Mouse (Mus musculus) kidney, postnatal 4 days (tissue): ENCODE data around the gene Trim62.
A peak's percentile ranks its signal among the peaks of the same experiment; 100 is the strongest.

Experiments used
- DNase-seq, 2 experiments: peaks; one replicate each; pipeline ENCODE4 v3.0.0; 2021; ENCODE audit warnings: mixed read lengths in 2 of 2

Gene Trim62

GRCm38 (mm10) chr4:128883379-128883781 lies at the start of gene Trim62:
Gene Trim62 (plus strand): TSS chr4:128883580.
- peak; percentile 88 to 93 for DNase-seq

GRCm38 (mm10) chr4:128838202-128838601 lies 45.2 kb upstream of the Trim62 start:
- no peak for DNase-seq

DNA sequence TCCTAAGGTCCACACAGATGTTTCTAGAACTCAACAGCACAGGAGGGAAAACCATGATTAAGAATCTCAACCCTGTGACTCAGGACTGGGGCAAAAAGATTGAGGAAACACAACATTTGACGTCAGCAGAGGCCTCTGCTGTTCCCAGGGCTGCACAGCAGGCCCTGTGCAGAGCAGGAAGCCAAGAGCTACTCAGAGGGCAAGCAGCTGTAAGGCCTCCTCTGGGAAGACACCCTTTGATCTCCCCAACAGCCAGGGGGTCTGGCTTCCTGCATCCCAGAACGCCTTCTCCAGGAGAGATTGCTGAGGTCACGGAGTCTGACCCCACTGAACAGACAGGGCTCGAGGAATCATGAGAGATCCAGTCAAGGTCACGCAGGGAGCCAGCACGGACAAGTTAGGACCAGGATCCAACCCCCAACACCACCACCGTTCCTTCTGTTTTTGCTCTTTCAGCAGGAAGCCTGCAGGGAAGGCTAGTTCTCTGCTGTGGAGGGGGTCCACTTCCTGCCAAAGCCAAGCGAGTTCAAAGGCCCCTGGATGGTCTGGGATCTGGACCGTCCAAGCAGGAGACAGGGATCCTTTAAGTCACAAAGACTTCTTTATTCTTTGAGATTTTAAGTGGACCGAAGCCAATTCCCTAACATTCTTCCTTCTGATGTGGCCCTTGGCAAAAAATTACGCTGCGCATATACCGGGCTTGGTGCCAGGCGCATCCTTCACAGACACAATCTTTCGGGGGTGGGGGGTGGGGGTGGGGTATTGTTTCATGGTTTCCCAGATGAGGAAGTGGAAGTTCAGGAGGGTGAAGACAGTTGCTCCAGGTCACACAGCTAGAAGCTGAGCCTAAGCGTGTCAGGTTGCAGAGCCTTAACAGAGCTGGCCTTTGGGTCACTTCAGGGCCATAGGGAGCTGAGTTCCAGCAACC lies 43.3 kb upstream of the Trim62 start:
- peak; percentile 78 to 85 for DNase-seq

- DNase-seq, result peak; percentile 21 to 39
These were observed 42.1 kb upstream of the Trim62 start for GRCm38 (mm10) chr4:128841259-128841658.

DNA sequence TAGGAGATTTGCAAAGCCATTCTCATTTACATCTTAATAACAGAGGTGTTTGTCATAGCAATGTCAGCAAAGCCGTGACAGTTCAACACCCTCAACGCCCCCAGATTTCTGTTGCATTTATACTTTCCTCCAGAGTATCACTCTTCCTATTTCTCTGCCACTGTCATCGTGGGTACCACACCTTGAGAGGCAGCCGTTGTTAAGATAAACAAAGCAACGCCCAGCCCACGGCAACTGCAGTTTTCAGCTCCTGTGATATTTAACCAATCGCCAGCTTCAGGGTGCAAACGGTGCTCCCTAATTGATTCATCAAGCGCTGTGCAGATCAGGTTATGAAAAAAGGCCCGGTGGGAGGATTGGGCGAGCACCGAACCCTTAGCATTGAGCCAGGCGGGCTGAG lies 38.8 kb upstream of the Trim62 start:
- DNase-seq, result no peak

- no peak for DNase-seq
These were observed 37.9 kb upstream of the Trim62 start for GRCm38 (mm10) chr4:128845367-128845973.

DNA sequence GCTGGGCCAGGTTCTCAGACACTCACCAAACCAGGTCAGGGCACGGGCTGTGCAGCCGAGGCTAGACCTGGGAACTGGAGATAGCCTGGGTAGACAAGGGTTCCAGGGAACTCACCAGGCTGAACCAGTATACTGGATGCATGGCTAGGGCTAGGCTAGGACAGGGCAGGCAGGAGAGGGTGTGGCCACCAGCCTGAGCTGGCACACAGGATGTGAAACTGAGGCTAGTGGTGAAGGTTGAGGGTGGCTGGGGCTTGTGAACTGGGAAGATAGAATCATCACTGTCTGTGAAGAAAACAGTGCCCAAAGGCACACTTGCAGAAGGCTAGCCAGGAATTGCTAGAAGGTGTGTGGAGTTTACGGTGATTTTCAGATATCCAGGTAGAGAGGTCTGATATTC lies 34.4 kb upstream of the Trim62 start:
- no peak for DNase-seq

DNA sequence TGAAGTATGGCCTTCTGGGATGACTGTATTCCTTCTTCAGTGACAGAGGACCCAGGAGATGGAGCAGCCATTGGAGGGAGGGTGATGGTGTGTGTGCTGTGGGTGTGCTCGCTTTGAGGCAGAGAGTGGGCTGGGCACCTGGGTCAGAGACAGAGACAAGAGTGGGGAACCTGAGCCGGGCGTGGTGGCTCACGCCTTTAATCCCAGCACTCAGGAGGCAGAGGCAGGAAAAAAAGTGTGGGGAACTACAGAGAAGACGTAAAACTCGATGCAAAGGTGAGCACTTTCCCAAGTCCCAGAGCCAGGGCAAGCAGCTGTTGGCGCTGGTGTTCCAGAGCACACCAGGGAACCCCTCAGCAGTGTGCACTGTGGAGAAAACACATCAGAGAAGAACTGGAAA lies 33.7 kb upstream of the Trim62 start:
- DNase-seq, result no peak

DNA sequence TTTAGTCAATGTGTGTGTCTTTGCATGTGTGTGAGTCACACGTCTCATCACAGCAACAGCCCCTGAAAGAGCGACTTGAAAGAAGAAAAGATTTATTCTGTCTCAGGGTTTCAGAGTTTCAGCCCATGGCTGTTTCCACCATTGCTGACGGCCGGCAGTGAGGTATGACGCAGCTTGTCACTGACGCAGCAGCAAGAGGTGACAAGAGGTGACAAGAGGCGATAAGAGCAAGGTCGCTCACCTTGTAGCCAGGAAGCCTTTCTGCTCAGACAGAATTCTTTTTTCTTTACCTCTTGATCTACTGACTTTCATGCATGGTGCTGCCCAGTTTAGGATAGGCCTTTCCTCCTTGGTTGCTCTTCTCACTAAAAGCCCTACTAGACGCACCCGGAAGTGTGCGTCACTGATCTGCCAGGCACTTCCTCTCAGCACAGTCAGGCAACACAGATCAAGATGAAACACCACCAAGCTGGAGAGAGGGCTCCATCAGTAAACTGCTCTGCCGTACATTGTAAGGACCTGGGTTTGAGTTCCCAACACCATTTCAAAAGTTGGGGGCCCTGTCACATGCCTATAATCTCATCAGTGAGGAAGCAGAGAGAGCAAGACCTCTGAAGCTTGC lies 31.0 kb upstream of the Trim62 start:
- DNase-seq, result no peak

- no peak for DNase-seq
These were observed 30.3 kb upstream of the Trim62 start for GRCm38 (mm10) chr4:128853117-128853516.

- peak; percentile 72 to 79 for DNase-seq
These were observed 27.8 kb upstream of the Trim62 start for GRCm38 (mm10) chr4:128855613-128856040.

GRCm38 (mm10) chr4:128857212-128857611 lies 26.2 kb upstream of the Trim62 start:
- peak in 1 of 2 experiments; percentile 13 for DNase-seq

- peak; percentile 90 to 91 for DNase-seq
These were observed 25.2 kb upstream of the Trim62 start for GRCm38 (mm10) chr4:128858226-128858625.

GRCm38 (mm10) chr4:128858878-128859277 lies 24.5 kb upstream of the Trim62 start:
- DNase-seq, result no peak

DNA sequence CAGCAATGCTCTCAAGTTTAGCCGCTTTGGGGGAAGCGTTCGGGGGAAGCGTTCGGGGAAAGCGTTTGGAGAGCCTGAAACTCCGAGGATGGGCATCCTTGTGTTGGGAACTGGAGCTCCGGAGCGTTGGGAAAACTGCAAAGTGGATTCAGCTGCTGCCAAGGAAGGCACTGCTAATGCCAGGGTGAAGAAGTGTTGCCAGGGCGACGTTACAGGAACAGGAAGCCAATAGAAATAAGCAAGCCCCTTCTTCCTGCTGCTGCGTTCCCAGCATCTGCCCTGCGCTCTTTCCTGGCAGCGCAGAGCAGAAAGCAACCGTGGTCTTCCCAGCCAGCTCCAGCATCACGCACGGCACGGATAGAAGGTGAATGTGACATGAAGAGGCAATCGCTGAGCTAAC lies 10.4 kb upstream of the Trim62 start:
- DNase-seq, result no peak

GRCm38 (mm10) chr4:128874062-128874461 lies 9.3 kb upstream of the Trim62 start:
- no peak for DNase-seq

GRCm38 (mm10) chr4:128875439-128875838 lies 7.9 kb upstream of the Trim62 start:
- no peak for DNase-seq

GRCm38 (mm10) chr4:128877520-128877919 lies 5.9 kb upstream of the Trim62 start:
- no peak for DNase-seq

DNA sequence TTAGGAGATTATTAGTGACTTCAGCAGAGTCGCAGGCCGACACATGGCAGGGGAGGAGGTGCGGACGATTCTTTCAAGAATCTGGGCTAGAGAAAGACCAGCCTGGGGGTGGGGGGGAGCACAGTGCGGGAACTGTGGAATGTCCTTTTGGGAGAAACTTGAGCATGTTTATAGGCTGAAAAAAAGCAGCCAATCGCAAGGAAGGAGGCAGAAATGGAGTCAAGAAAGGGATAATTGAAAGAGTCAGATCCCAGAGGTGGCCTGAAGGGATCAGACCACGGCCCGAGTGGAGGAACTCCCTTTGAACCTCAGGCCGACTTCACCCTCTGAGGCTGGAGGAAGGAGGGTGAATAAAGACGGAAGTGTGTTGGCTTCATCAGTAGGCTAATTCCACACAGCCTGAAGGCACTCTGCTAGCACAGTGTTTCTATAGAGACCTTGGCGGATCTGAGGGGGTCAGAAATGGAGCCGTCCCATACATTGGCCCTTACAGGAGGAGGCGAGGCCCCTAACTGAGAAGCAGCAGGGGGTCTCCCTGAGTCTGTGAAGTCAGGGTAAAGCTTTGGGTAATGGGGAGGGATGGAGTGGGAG lies 4.4 kb upstream of the Trim62 start:
- peak in 1 of 2 experiments; percentile 47 for DNase-seq

- DNase-seq, result peak; percentile 72 to 76
These were observed 676 bp downstream of the Trim62 start for GRCm38 (mm10) chr4:128883801-128884710.

DNA sequence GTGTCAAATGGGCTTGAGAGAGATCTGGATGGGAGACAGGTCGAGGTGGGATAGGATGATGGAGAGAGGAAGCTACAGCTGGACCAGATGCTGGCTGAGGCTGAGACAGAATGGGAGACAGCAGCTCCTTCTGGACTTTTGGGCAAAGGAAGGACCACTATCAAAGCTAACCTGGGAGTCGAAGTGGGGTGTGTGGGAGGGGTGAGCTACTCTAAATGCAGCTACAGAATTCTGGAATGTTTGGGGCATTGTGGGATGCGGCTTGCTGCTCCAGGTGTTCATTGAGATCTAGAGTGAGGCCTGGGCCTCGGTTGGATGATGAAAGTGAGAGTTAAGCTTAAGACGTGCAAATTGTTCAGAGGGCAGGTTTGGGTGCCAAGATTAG lies 1.3 kb downstream of the Trim62 start:
- no peak for DNase-seq

DNA sequence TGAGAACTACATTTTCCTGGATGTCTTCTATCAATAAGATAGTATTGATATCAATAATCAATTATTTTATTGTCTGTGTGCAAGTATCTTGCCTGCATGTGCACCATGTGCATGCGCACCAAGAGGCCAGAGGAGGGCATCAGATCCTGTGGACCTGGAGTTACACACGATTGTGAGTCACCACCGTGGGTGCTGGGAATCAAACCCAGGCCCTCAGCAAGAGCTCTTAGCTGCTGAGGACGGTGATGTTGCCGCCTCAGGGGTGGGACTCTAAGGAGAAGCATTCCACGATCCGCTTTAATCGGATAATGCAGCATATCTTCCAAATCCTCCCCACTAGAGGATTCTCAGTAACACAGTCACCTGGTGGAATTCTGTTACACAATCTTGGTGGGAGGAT lies 2.2 kb downstream of the Trim62 start:
- no peak for DNase-seq
